Mouse (Mus musculus): ENCODE data around the gene Tvp23a. TPM values are rescaled to one million over a fixed set of nuclear protein-coding genes. Genes with fewer than 3 reads are reported as not detected.

Gene Tvp23a
- polyA plus RNA-seq, 1 experiment from 2014 or later: 14.3 TPM

GRCm38 (mm10) chr16:10441328-10441727, 5.8 kb downstream of the Tvp23a start:
- 78% methylated on average over 6 of the region's 6 CpGs for WGBS
- Histone ChIP-seq H3K36me3 (ENCODE audit: insufficient read depth, low read length) (no peaks in the 10 kb centered on the region), H3K9me3 (ENCODE audit: low read length) (no peaks in the 10 kb centered on the region), H3K27ac (ENCODE audit: low read length) (no peak overlapping the region), H3K27me3 (ENCODE audit: insufficient read depth, low read length) (no peaks in the 10 kb centered on the region), H3K9ac (replicated peaks; ENCODE audit: low read length) (no peak overlapping the region), H3K4me1 (ENCODE audit: insufficient read depth, low read length) (peaks cover 2% of the 10 kb centered on the region), H3K4me2 (replicated peaks; ENCODE audit: low read depth, low read length) (no peak overlapping the region), H3K4me3 (ENCODE audit: low read length) (no peak overlapping the region)
- ATAC-seq (ENCODE audit: low FRiP score, low TSS enrichment): no peak

DNA sequence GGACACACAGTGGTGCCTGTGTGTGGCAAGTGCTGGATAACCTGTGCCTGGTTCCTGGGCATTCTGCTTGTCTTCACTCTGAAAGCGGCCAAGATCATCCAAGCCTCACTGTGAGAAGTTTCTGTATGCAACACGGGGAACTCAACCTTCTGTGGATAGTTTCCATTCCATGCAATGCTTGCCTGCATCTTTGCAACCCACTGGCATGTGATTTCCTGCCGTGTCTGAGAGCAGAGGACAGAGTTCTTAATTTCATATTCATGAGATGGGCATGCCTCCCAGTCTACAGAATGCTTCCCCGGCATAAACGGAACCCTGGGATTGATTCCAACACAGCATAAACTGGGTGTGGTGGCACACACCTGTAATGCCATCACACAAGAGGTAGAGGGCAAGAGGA, 9.1 kb downstream of the Tvp23a start:
- Histone ChIP-seq H3K4me2 (replicated peaks; ENCODE audit: low read depth, low read length) (no peak overlapping the region), H3K4me3 (ENCODE audit: low read length) (no peak overlapping the region), H3K9ac (replicated peaks; ENCODE audit: low read length) (no peak overlapping the region), H3K36me3 (ENCODE audit: insufficient read depth, low read length) (no peaks in the 10 kb centered on the region), H3K27me3 (ENCODE audit: insufficient read depth, low read length) (no peaks in the 10 kb centered on the region), H3K4me1 (ENCODE audit: insufficient read depth, low read length) (no peaks in the 10 kb centered on the region), H3K9me3 (ENCODE audit: low read length) (no peaks in the 10 kb centered on the region), H3K27ac (ENCODE audit: low read length) (no peak overlapping the region)
- ATAC-seq (ENCODE audit: low FRiP score, low TSS enrichment): no peak
- WGBS: 88% methylated on average over 5 of the region's 5 CpGs

DNA sequence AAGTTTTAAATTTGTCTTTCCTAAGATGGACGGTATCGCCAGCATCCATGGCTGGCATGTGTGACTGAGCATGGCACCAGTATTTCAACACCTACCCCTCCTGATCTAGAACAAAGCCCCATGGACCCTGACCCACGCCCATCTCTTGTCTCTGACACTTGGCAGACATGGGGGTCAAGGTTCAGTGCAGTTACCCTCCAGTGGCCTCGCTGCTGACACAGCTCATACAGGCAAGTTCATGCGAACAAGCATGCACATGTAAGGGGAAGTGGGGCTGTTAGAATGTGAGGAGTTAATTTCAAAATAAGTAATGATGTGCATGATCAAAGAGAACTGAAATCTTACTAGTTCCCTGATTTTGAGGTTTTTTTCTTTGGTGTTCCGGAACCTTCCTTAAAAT, 11.0 kb downstream of the Tvp23a start:
- Histone ChIP-seq H3K9me3 (ENCODE audit: low read length) (no peaks in the 10 kb centered on the region), H3K27me3 (ENCODE audit: insufficient read depth, low read length) (no peaks in the 10 kb centered on the region), H3K4me1 (ENCODE audit: insufficient read depth, low read length) (no peaks in the 10 kb centered on the region), H3K4me3 (ENCODE audit: low read length) (no peak overlapping the region), H3K9ac (replicated peaks; ENCODE audit: low read length) (no peak overlapping the region), H3K27ac (ENCODE audit: low read length) (no peak overlapping the region), H3K4me2 (replicated peaks; ENCODE audit: low read depth, low read length) (no peak overlapping the region), H3K36me3 (ENCODE audit: insufficient read depth, low read length) (no peaks in the 10 kb centered on the region)
- ATAC-seq (ENCODE audit: low FRiP score, low TSS enrichment): no peak
- 67% methylated on average over 6 of the region's 6 CpGs for WGBS

DNA sequence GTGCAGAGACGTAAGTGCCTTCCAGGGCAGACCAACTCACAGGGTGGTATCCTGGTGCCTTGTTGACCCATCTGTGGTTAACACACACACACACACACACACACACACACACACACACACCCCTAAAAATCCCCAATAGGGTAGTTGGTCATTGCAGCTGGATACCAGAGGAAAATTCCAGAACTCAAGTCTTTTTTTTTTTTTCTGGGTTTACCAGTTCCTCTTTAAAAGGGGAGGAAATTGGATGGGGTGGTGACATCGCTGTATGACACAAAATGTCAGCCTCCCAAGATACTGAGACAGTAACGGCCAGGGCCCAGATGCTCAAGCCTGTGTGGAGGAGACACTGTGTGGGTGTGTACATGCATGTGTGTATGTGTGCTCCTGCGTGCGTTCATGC, 13.8 kb downstream of the Tvp23a start:
- no peaks in the 10 kb centered on the region for H3K9me3 ChIP-seq (ENCODE audit: low read length)
- no peaks in the 10 kb centered on the region for H3K27me3 ChIP-seq (ENCODE audit: insufficient read depth, low read length)
- no peak overlapping the region for H3K4me2 ChIP-seq (replicated peaks; ENCODE audit: low read depth, low read length)
- H3K9ac ChIP-seq (replicated peaks; ENCODE audit: low read length): no peak overlapping the region
- no peak for ATAC-seq (ENCODE audit: low FRiP score, low TSS enrichment)
- H3K36me3 ChIP-seq (ENCODE audit: insufficient read depth, low read length): no peaks in the 10 kb centered on the region
- 87% methylated on average over 5 of the region's 5 CpGs for WGBS
- no peak overlapping the region for H3K4me3 ChIP-seq (ENCODE audit: low read length)
- no peaks in the 10 kb centered on the region for H3K4me1 ChIP-seq (ENCODE audit: insufficient read depth, low read length)
- H3K27ac ChIP-seq (ENCODE audit: low read length): no peak overlapping the region

DNA sequence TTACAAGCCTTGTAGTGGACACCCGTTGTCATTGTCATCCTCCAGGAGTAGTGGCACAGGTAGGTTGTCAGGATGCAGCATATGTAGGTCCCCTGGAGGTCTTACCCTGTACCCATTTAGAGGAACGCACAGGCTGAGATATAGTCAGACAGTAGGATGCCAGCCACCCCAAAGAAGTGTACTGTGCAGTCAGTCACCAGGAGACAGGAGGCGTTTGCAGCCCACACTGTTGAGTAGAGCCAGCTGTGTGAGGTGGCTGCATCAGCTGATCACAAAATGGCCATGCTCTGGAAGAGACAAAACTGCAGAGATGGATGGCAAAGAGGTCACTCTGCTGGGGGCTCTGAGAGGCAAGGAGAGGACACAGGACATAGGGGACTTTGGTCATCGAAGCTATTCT, 14.8 kb downstream of the Tvp23a start:
- Histone ChIP-seq H3K4me3 (ENCODE audit: low read length) (no peak overlapping the region), H3K4me2 (replicated peaks; ENCODE audit: low read depth, low read length) (no peak overlapping the region), H3K36me3 (ENCODE audit: insufficient read depth, low read length) (no peaks in the 10 kb centered on the region), H3K27me3 (ENCODE audit: insufficient read depth, low read length) (no peaks in the 10 kb centered on the region), H3K9me3 (ENCODE audit: low read length) (no peaks in the 10 kb centered on the region), H3K9ac (replicated peaks; ENCODE audit: low read length) (no peak overlapping the region), H3K27ac (ENCODE audit: low read length) (no peak overlapping the region), H3K4me1 (ENCODE audit: insufficient read depth, low read length) (no peaks in the 10 kb centered on the region)
- ATAC-seq (ENCODE audit: low FRiP score, low TSS enrichment): no peak
- WGBS: 81% methylated on average over 4 of the region's 4 CpGs

- ATAC-seq (ENCODE audit: low FRiP score, low TSS enrichment): no peak
- H3K27me3 ChIP-seq (ENCODE audit: insufficient read depth, low read length): no peaks in the 10 kb centered on the region
- no peaks in the 10 kb centered on the region for H3K4me1 ChIP-seq (ENCODE audit: insufficient read depth, low read length)
- H3K9me3 ChIP-seq (ENCODE audit: low read length): no peaks in the 10 kb centered on the region
- no peak overlapping the region for H3K4me3 ChIP-seq (ENCODE audit: low read length)
- no peak overlapping the region for H3K4me2 ChIP-seq (replicated peaks; ENCODE audit: low read depth, low read length)
- no peaks in the 10 kb centered on the region for H3K36me3 ChIP-seq (ENCODE audit: insufficient read depth, low read length)
- H3K27ac ChIP-seq (ENCODE audit: low read length): no peak overlapping the region
- 80% methylated on average over 1 of the region's 1 CpGs for whole genome bisulfite sequencing
- no peak overlapping the region for H3K9ac ChIP-seq (replicated peaks; ENCODE audit: low read length)
These were observed 15.3 kb downstream of the Tvp23a start for GRCm38 (mm10) chr16:10431911-10432310.

DNA sequence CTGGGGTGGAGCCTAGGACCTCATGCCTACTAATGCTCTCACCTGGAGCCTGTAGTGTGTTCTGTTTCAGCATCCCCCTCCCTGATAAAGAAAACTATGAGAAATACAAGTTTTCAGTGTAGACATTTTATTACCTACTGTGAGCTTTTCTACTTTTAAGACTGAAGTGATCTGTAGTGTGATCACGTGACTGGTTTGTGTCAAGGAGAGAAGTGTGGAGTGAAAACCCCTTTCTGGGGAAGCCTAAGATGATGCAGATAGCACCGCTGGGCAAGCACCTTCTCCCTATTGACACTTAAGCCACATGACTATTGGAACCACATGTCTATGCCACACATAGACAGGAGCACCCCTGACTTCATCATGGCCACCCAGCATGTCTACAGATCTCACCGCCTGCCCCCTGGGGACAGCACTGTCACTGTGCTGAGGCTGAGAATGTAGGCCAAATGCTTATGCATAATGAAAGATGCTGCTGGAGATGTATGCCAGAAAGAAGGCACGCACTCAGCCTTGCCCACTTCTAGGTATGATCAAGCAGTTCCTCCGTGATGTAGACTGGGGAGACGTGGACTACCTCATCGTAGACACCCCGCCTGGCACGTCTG, 26.6 kb downstream of the Tvp23a start:
- Histone ChIP-seq H3K9me3 (ENCODE audit: low read length) (no peaks in the 10 kb centered on the region), H3K36me3 (ENCODE audit: insufficient read depth, low read length) (peaks cover 70% of the 10 kb centered on the region), H3K27me3 (ENCODE audit: insufficient read depth, low read length) (no peaks in the 10 kb centered on the region), H3K9ac (replicated peaks; ENCODE audit: low read length) (no peak overlapping the region), H3K4me2 (replicated peaks; ENCODE audit: low read depth, low read length) (no peak overlapping the region), H3K27ac (ENCODE audit: low read length) (no peak overlapping the region), H3K4me3 (ENCODE audit: low read length) (no peak overlapping the region), H3K4me1 (ENCODE audit: insufficient read depth, low read length) (no peaks in the 10 kb centered on the region)
- 92% methylated on average over 9 of the region's 9 CpGs for WGBS
- no peak for ATAC-seq (ENCODE audit: low FRiP score, low TSS enrichment)

- Histone ChIP-seq H3K4me2 (replicated peaks; ENCODE audit: low read depth, low read length) (no peak overlapping the region), H3K4me3 (ENCODE audit: low read length) (no peak overlapping the region), H3K9ac (replicated peaks; ENCODE audit: low read length) (no peak overlapping the region), H3K27ac (ENCODE audit: low read length) (no peak overlapping the region), H3K9me3 (ENCODE audit: low read length) (no peaks in the 10 kb centered on the region), H3K27me3 (ENCODE audit: insufficient read depth, low read length) (no peaks in the 10 kb centered on the region), H3K36me3 (ENCODE audit: insufficient read depth, low read length) (peaks cover 64% of the 10 kb centered on the region), H3K4me1 (ENCODE audit: insufficient read depth, low read length) (peaks cover 1% of the 10 kb centered on the region)
- ATAC-seq (ENCODE audit: low FRiP score, low TSS enrichment): no peak
- WGBS: 92% methylated on average over 9 of the region's 9 CpGs
These were observed 29.4 kb downstream of the Tvp23a start for GRCm38 (mm10) chr16:10417723-10418259.

DNA sequence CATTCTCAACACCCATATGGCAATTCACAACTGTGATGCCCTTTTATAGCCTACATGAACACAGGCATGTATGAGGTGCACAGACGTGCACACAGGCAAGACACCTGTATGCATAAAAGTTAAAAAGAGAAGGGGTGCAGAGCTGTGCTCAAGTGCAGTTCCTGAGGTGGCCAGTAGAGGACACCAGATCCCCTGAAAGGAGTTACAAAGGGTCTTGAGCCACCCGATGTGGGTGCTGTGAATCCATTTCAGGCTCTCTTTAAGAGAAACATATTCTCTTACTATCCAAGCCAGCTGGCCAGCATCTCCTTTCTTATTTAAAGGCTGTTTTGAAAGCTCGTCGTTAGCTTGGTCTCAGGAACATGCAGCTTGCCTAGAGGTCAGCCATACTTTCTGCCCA, 30.3 kb downstream of the Tvp23a start:
- 93% methylated on average over 4 of the region's 4 CpGs for WGBS
- H3K36me3 ChIP-seq (ENCODE audit: insufficient read depth, low read length): peaks cover 55% of the 10 kb centered on the region
- no peak overlapping the region for H3K4me2 ChIP-seq (replicated peaks; ENCODE audit: low read depth, low read length)
- no peaks in the 10 kb centered on the region for H3K27me3 ChIP-seq (ENCODE audit: insufficient read depth, low read length)
- no peak overlapping the region for H3K9ac ChIP-seq (replicated peaks; ENCODE audit: low read length)
- no peak overlapping the region for H3K27ac ChIP-seq (ENCODE audit: low read length)
- peaks cover 6% of the 10 kb centered on the region for H3K4me1 ChIP-seq (ENCODE audit: insufficient read depth, low read length)
- no peak overlapping the region for H3K4me3 ChIP-seq (ENCODE audit: low read length)
- no peak for ATAC-seq (ENCODE audit: low FRiP score, low TSS enrichment)
- H3K9me3 ChIP-seq (ENCODE audit: low read length): no peaks in the 10 kb centered on the region

GRCm38 (mm10) chr16:10415976-10416375, 31.2 kb downstream of the Tvp23a start:
- peaks cover 47% of the 10 kb centered on the region for H3K36me3 ChIP-seq (ENCODE audit: insufficient read depth, low read length)
- WGBS: 80% methylated on average over 6 of the region's 6 CpGs

More at GRCm38 (mm10) chr16:10415976-10416375, 31.2 kb downstream of the Tvp23a start:
- H3K27ac ChIP-seq (ENCODE audit: low read length): no peak overlapping the region
- ATAC-seq (ENCODE audit: low FRiP score, low TSS enrichment): no peak
- H3K9ac ChIP-seq (replicated peaks; ENCODE audit: low read length): no peak overlapping the region
- H3K9me3 ChIP-seq (ENCODE audit: low read length): no peaks in the 10 kb centered on the region
- H3K4me1 ChIP-seq (ENCODE audit: insufficient read depth, low read length): peaks cover 13% of the 10 kb centered on the region
- H3K27me3 ChIP-seq (ENCODE audit: insufficient read depth, low read length): no peaks in the 10 kb centered on the region
- no peak overlapping the region for H3K4me3 ChIP-seq (ENCODE audit: low read length)
- H3K4me2 ChIP-seq (replicated peaks; ENCODE audit: low read depth, low read length): no peak overlapping the region

Data from kidney, embryonic 16.5 days (tissue).